Comparison of ENCODE assay signal across 16 mouse cellular contexts in the genomic region with DNA sequence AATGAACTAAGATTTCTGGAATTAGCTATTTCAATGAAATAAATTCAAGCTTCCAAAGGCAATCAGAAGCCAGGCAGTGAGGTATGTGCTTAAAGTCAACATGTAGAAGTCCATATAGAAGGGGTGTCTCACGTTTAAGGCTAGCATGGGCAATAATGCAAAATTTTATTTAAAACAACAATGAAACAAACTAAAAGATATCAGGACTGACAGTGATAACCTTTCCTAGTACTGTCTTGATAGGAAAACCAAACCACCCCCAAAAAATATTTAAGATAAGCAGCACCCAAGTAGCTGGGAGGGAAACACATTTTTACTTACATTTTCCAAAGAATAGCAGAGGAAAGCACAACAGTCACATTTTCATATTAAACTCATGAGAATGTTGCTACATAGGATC.
"Had no signal": no experiment of that assay in that cellular context is flagged by ENCODE, and none has a peak within 500 bp of the region (broad histone marks: within the 10 kb centered on the region; RNA-seq: fewer than 3 reads in every experiment).

No protein-coding gene starts in this region.

- H3K4me3 ChIP-seq: neural tube, embryonic 13.5 days; neural tube, embryonic 15.5 days; stomach, embryonic 15.5 days had no signal

- DNase-seq: retina, postnatal 1 day; right cerebral cortex, adult 18-20 months; right cerebral cortex, postnatal 14 days; right cerebral cortex, postnatal 25 days; right cerebral cortex, postnatal 4 days; spleen, adult 18-20 months; thymus, adult 18-20 months; thymus, adult 2 months; thymus, postnatal 14 days; thymus, postnatal 25 days; thymus, postnatal 36 days; thymus, postnatal 4 days had no signal

- H3K9ac ChIP-seq: neural tube, embryonic 13.5 days; neural tube, embryonic 15.5 days; stomach, embryonic 15.5 days had no signal

- H3K4me2 ChIP-seq: neural tube, embryonic 13.5 days; neural tube, embryonic 15.5 days; stomach, embryonic 15.5 days had no signal

- H3K9me3 ChIP-seq: neural tube, embryonic 13.5 days; neural tube, embryonic 15.5 days; stomach, embryonic 15.5 days had no signal

- H3K36me3 ChIP-seq: neural tube, embryonic 13.5 days; neural tube, embryonic 15.5 days; stomach, embryonic 15.5 days had no signal

- H3K4me1 ChIP-seq: neural tube, embryonic 13.5 days; neural tube, embryonic 15.5 days; stomach, embryonic 15.5 days had no signal

- H3K27me3 ChIP-seq: neural tube, embryonic 13.5 days; neural tube, embryonic 15.5 days; stomach, embryonic 15.5 days had no signal

- H3K27ac ChIP-seq: neural tube, embryonic 13.5 days; neural tube, embryonic 15.5 days; stomach, embryonic 15.5 days; stomach, postnatal 0 days had no signal
